Mouse (Mus musculus) midbrain, embryonic 10.5 days (tissue): ENCODE data around the gene Pglyrp1. TPM values are rescaled to one million over a fixed set of nuclear protein-coding genes. Genes with fewer than 3 reads are reported as not detected.

Source experiments
- DNase-seq: peaks from one replicate; pipeline ENCODE4 v3.0.0-alpha.2; 2017; ENCODE audit warnings: low spot score
- H3K27ac ChIP-seq: fragments of 300-500 bp; sonication (generic); replicated peaks from 2 replicates; pipeline ENCODE4 v1.5.1; 2016; ENCODE audit warnings: mild to moderate bottlenecking
- H3K27me3 ChIP-seq: fragments of 300-500 bp; sonication (generic); 2 replicates; pipeline ENCODE4 v1.6.1; 2016; ENCODE audit warnings: low read depth, mild to moderate bottlenecking; ENCODE audit not compliant: poor library complexity, severe bottlenecking
- H3K36me3 ChIP-seq: fragments of 300-500 bp; sonication (generic); 2 replicates; pipeline ENCODE4 v1.6.1; 2016; ENCODE audit warnings: mild to moderate bottlenecking, moderate library complexity
- H3K4me1 ChIP-seq: fragments of 300-500 bp; sonication (generic); 2 replicates; pipeline ENCODE4 v1.6.1; 2016
- H3K4me3 ChIP-seq: fragments of 300-500 bp; sonication (generic); 2 replicates; pipeline ENCODE4 v1.5.1; 2016; ENCODE audit warnings: mild to moderate bottlenecking, moderate library complexity
- H3K9me3 ChIP-seq: fragments of 300-500 bp; sonication (generic); replicated peaks from 2 replicates; pipeline ENCODE4 v1.6.1; 2016; ENCODE audit warnings: mild to moderate bottlenecking
- WGBS: fragments of 180-500 bp; shearing (Covaris S2); methylation state at CpG from one replicate; pipeline ENCODE4 v1.1.7; 2016; 5-methylcytosine and 5-hydroxymethylcytosine counted together
- polyA plus RNA-seq: library from polyadenylated mRNA; unstranded; fragments of >200 nt; fragmentation: Nextera tagmentation; extraction: Ambion mirVana; gene quantifications from 2 replicates; pipeline ENCODE4 v1.2.1, GENCODE M21; 2016

Gene Pglyrp1
- polyA plus RNA-seq, 1 experiment from 2014 or later, result 1.6 TPM

GRCm38 (mm10) chr7:18923267-18923666 is 52.1 kb downstream of the Pglyrp1 start:
- H3K9me3 ChIP-seq, result no peaks in the 10 kb centered on the region
- peak overlapping the region; percentile 99 for H3K27ac ChIP-seq
- 0 out of 2 replicates have a peak, but pooled peaks cover 3% of the 10 kb centered on the region for H3K36me3 ChIP-seq
- peak overlapping the region; percentile 35 for H3K4me3 ChIP-seq
- 0 out of 2 replicates have a peak, but pooled peaks cover 9% of the 10 kb centered on the region for H3K27me3 ChIP-seq
- DNase-seq, result no peak
- WGBS, result 66% methylated on average over 11 of the region's 11 CpGs
- peaks cover 74% of the 10 kb centered on the region for H3K4me1 ChIP-seq

GRCm38 (mm10) chr7:18923711-18924191 is 52.6 kb downstream of the Pglyrp1 start:
- peak overlapping the region; percentile 99 for H3K27ac ChIP-seq
- peaks cover 3% of the 10 kb centered on the region; the same call in 1 of the 2 replicates for H3K36me3 ChIP-seq
- H3K4me1 ChIP-seq, result peaks cover 76% of the 10 kb centered on the region
- H3K9me3 ChIP-seq, result no peaks in the 10 kb centered on the region
- peak; percentile 73 for DNase-seq
- WGBS, result 17% methylated on average over 4 of the region's 4 CpGs
- H3K4me3 ChIP-seq, result peak overlapping the region; percentile 35; the same call in 1 of the 2 replicates
- H3K27me3 ChIP-seq, result 0 out of 2 replicates have a peak, but pooled peaks cover 9% of the 10 kb centered on the region

- DNase-seq, result no peak
- peak overlapping the region; percentile 99 for H3K27ac ChIP-seq
- peaks cover 3% of the 10 kb centered on the region; the same call in 1 of the 2 replicates for H3K36me3 ChIP-seq
- no peaks in the 10 kb centered on the region for H3K9me3 ChIP-seq
- WGBS, result 11% methylated on average over 8 of the region's 8 CpGs
- peak overlapping the region; percentile 35; the same call in 1 of the 2 replicates for H3K4me3 ChIP-seq
- 0 out of 2 replicates have a peak, but pooled peaks cover 9% of the 10 kb centered on the region for H3K27me3 ChIP-seq
- H3K4me1 ChIP-seq, result peaks cover 81% of the 10 kb centered on the region
These were observed 53.2 kb downstream of the Pglyrp1 start for GRCm38 (mm10) chr7:18924321-18924720.

GRCm38 (mm10) chr7:18925162-18925938 is 54.2 kb downstream of the Pglyrp1 start, which contains the start of gene Nova2:
Gene Nova2 (plus strand): TSS chr7:18925888.
- peaks cover 3% of the 10 kb centered on the region; the same call in 1 of the 2 replicates for H3K36me3 ChIP-seq
- DNase-seq, result peak; percentile 97
- 0 out of 2 replicates have a peak, but pooled peaks cover 9% of the 10 kb centered on the region for H3K27me3 ChIP-seq
- H3K9me3 ChIP-seq, result no peaks in the 10 kb centered on the region
- peak within 1 kb of the TSS; percentile 99 for H3K4me3 ChIP-seq
- peaks cover 88% of the 10 kb centered on the region for H3K4me1 ChIP-seq
- H3K27ac ChIP-seq, result peak within 1 kb of the TSS; percentile 99
- 1% methylated on average over 29 of the region's 45 CpGs for WGBS

- no peaks in the 10 kb centered on the region for H3K9me3 ChIP-seq
- 0 out of 2 replicates have a peak, but pooled peaks cover 9% of the 10 kb centered on the region for H3K27me3 ChIP-seq
- H3K4me3 ChIP-seq, result peak overlapping the region; percentile 99
- H3K36me3 ChIP-seq, result peaks cover 3% of the 10 kb centered on the region; the same call in 1 of the 2 replicates
- peak overlapping the region; percentile 99 for H3K27ac ChIP-seq
- peak; percentile 51 for DNase-seq
- WGBS, result 2% methylated on average over 37 of the region's 42 CpGs
- peaks cover 82% of the 10 kb centered on the region for H3K4me1 ChIP-seq
These were observed 55.1 kb downstream of the Pglyrp1 start for GRCm38 (mm10) chr7:18926041-18926790.

GRCm38 (mm10) chr7:18926911-18927310 is 55.8 kb downstream of the Pglyrp1 start:
- no peak for DNase-seq
- 0 out of 2 replicates have a peak, but pooled peaks cover 9% of the 10 kb centered on the region for H3K27me3 ChIP-seq

GRCm38 (mm10) chr7:18927759-18928158 is 56.6 kb downstream of the Pglyrp1 start:
- H3K27ac ChIP-seq, result no peak overlapping the region; the same call in 1 of the 2 replicates
- WGBS, result 61% methylated on average over 3 of the region's 3 CpGs
- no peaks in the 10 kb centered on the region for H3K9me3 ChIP-seq
- peaks cover 3% of the 10 kb centered on the region; the same call in 1 of the 2 replicates for H3K36me3 ChIP-seq
- H3K27me3 ChIP-seq, result 0 out of 2 replicates have a peak, but pooled peaks cover 9% of the 10 kb centered on the region
- H3K4me1 ChIP-seq, result peaks cover 67% of the 10 kb centered on the region
- DNase-seq, result no peak
- peak overlapping the region; percentile 99 for H3K4me3 ChIP-seq

More at GRCm38 (mm10) chr7:18926911-18927310, 55.8 kb downstream of the Pglyrp1 start:
- Histone ChIP-seq H3K36me3 (peaks cover 3% of the 10 kb centered on the region; the same call in 1 of the 2 replicates), H3K27ac (peak overlapping the region; percentile 99), H3K4me3 (peak overlapping the region; percentile 99), H3K9me3 (no peaks in the 10 kb centered on the region), H3K4me1 (peaks cover 75% of the 10 kb centered on the region)
- 52% methylated on average over 6 of the region's 6 CpGs for WGBS

Other genes with a start within 250 kb of the Pglyrp1 start
- not detected in 2 replicates for gene Psg21, start 214.6 kb upstream of the Pglyrp1 start, polyA plus RNA-seq
- gene Psg20, start 185.1 kb upstream of the Pglyrp1 start, polyA plus RNA-seq, result not detected in 2 replicates
- not detected in 2 replicates for gene Psg22, start 153.2 kb upstream of the Pglyrp1 start, polyA plus RNA-seq
- gene Psg19, start 72.8 kb upstream of the Pglyrp1 start, polyA plus RNA-seq, result not detected in 2 replicates
- gene Psg17, start 49.7 kb upstream of the Pglyrp1 start, polyA plus RNA-seq, result not detected in 2 replicates
- gene Mill2, start 31.4 kb upstream of the Pglyrp1 start, polyA plus RNA-seq, result 0.14 and 0.30 TPM in 2 replicates
- gene Ccdc61, start 39.1 kb downstream of the Pglyrp1 start, polyA plus RNA-seq, result 38.5 and 38.7 TPM in 2 replicates
- 3.9 and 6.2 TPM in 2 replicates for gene Nova2, start 54.6 kb downstream of the Pglyrp1 start, polyA plus RNA-seq
- 0.07 and 0.16 TPM in 2 replicates for gene Nanos2, start 116.1 kb downstream of the Pglyrp1 start, polyA plus RNA-seq
- gene Mypop, start 119.9 kb downstream of the Pglyrp1 start, polyA plus RNA-seq, result 4.0 and 4.1 TPM in 2 replicates
- 21.4 and 23.5 TPM in 2 replicates for gene Irf2bp1, start 132.7 kb downstream of the Pglyrp1 start, polyA plus RNA-seq
- gene Foxa3, start 152.2 kb downstream of the Pglyrp1 start, polyA plus RNA-seq, result 0.09 TPM in 1 of 2 replicates, not detected in the other
- 40.3 and 45.7 TPM in 2 replicates for gene Sympk, start 153.0 kb downstream of the Pglyrp1 start, polyA plus RNA-seq
- gene Rsph6a, start 183.4 kb downstream of the Pglyrp1 start, polyA plus RNA-seq, result not detected in 2 replicates
- 17.3 and 18.0 TPM in 2 replicates for gene Dmwd, start 204.9 kb downstream of the Pglyrp1 start, polyA plus RNA-seq
- 8.2 and 8.8 TPM in 2 replicates for gene Dmpk, start 212.5 kb downstream of the Pglyrp1 start, polyA plus RNA-seq
- 7.2 and 8.0 TPM in 2 replicates for gene Six5, start 223.3 kb downstream of the Pglyrp1 start, polyA plus RNA-seq
- 1.1 TPM in 2 replicates for gene Gm4969, start 247.0 kb downstream of the Pglyrp1 start, polyA plus RNA-seq
- gene Fbxo46, start 248.5 kb downstream of the Pglyrp1 start, polyA plus RNA-seq, result 17.6 and 19.4 TPM in 2 replicates